Mouse (Mus musculus) induced T-regulatory cell, adult 2 months (primary cell): ENCODE measurements at regions not wholly inside any gene's neighbourhood (a gene's known extent, or its start where the extent isn't known, plus 50 kb on each side); places are given as distances from the start of the nearest gene placed in this dataset.

ENCODE experiments used
- DNase-seq: peaks from one replicate; pipeline ENCODE4 v3.0.0-alpha.2; 2012; ENCODE audit warnings: low read depth

DNA sequence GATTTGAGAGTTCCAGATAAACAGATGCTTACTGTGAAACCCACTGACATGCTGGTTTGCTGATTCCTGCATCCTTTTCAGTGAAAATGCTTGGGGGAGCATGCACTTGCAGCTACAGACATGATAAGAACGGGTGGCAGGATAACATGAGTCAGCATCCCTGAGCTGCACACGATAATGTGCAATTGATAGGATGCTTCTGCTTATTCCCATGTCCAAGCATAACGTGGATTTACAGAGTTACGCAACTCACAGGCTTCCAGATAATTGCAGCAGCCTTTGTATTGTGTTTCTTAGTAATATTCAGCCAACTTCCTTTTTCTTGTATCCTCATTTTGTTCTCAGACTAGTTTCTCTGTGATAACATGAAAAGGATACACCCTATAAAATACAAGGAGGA lies 245.7 kb downstream of the Flrt2 start:
- DNase-seq = no peak

DNA sequence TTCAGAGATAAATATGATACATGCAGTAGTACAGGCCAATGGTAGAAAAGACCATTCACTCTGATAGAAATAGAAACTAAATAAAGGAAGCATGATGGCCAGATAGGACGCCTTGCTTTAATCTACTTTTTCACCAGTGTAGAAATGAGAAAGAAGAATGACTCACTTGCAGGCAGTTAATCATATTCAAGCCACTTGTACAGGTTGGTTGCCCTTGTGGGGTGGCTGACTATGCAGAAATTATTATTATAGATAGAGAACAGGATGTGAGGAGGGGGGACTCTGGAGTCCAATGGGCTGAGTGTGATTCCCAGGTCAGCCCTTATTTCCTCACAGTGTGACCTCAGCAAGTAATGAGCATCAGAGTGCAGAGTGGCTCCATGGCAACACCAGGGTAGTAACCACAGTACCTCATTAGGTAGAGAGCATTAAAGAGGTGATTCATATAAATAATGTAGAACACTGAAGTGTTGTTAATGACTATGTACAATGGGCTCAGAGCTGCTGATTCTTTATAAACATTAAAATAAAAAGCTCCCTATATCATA lies 248.5 kb downstream of the Flrt2 start:
- DNase-seq = no peak

DNA sequence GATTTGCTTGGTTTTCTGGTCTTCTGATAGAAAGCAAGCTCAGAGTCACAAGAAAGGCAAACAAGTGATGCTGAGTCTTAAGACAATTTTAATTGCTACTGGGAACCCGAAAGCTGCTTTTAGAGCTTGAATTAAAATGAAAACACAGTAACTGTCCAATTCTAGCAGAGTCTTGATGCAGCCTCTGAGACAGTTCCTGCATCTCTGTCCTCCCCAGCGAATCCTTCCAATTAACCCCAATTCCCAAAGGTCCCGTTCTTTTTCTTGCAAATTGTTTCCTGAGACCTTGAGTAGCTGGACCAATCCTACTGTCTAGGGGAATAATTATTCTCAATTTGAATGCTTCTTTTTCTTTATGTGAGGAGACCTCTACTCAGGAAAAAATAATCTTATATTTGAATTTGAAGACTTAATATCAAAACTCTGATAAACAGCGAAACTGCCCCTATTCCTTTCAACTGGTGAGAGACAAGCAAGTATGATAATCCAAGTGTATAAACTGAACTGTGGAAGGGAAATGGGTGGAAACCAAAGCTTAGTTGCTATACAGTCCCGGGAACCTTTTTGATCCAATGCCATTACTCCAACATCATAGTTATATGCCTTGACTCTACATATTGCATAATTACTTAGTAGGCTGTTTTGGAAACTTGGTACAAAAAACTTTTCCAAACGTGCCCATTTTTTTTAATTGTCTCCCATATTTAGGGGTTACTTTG lies 267.9 kb downstream of the Flrt2 start:
- DNase-seq = no peak

DNA sequence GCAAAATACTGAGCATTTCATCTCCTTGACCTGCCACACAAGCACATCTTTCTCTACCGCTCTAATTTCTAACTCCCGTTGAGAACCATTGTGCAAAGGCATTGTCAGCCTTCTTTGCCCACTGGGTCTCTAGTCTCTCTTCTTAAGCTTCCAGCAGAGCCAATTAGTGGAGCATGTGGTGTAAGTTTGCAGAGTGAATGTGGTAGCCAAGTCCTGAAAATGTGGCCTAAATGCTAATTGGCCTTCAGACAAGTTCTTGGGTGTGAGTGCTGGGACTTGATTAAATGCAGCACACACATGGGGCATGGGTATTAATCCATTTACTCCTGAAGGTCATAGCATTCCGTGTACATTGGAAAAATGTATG lies 268.5 kb downstream of the Flrt2 start:
- DNase-seq = no peak

- no peak for DNase-seq
Observed at GRCm38 (mm10) chr12:95962817-95963216, 270.8 kb downstream of the Flrt2 start.

DNA sequence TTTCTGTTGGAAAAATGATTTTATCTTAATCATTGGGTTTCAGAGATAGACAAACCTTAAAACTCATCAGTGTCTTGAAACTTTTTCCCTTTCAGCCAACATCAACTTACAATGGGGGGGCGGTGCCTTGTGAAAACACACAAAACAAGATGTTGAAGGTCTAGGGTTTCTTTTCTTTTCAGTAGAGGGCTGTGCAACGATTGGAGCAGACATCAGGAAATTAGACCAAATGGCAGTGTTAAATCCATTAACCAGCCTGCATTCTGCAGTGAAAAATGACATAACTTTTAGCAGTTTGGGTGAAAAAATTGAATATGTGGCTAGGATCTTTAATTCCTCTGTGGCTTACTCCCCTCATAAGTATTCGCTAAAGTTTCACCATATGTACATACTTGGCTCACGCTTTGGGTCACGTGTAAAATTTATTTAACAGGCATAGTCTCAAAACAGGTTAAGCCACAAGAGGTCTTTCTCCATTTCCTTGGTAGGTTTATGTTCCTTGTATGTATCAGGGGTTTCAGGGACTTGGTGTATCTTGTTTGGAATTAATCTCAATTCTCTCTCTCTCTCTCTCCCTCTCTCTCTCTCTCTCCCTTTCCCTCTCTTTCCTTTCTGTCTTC lies 296.8 kb downstream of the Flrt2 start:
- no peak for DNase-seq

GRCm38 (mm10) chr12:95994963-95995362 lies 302.9 kb downstream of the Flrt2 start:
- no peak for DNase-seq

- DNase-seq = no peak
Observed at GRCm38 (mm10) chr12:96030180-96030579, 338.2 kb downstream of the Flrt2 start.

GRCm38 (mm10) chr12:96075365-96075764 lies 383.3 kb downstream of the Flrt2 start:
- no peak for DNase-seq

- DNase-seq = no peak
Observed at GRCm38 (mm10) chr12:96090995-96091394, 399.0 kb downstream of the Flrt2 start.

DNA sequence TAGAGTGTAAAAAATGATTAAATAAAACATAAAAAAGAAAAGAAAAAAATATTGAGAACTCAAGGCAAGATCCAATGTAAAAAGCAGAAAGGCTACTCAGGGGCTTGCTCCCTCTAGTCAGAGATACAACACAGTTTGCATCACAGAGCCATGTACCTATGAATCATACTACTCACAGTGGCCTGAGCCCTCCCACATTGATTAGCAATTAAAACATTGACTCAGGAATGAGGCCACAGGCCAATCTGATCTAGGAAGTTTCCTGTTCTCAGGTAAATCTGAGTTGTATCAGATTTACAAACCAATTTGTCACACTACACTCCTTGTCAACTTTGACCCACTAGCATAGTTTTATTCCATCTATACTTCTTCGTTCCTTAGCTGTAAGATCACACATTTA lies 414.2 kb downstream of the Flrt2 start:
- DNase-seq = no peak

DNA sequence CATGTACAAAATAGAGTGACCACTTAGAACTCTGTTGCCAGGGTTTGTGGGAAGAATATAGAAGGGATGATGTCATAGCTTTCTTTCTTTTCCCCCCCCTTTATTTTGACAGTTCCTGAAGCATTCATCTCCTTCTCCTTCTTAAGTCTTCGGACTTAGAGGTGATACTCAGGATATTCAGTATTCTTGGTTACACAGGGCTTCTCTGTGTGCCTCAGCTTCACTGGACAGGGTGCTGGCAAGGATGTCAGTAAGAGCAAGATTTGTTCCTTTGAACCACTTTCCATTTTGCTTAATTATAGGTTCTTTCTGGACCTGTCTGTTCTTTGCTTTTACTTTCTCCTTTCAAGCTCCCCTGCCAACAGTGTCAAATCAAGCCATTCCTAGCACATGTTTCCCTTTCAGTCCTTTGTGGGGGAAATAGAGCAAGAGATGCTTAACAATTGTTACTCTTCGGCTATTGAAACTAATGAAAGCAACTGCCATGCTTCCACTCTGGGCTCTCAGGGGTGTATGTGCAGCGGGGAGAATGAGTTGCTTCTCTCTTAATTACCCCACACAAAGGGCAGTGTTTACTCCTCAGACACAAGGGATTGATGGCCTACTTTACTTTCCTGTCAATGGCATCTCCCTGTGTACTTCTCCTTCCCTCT lies 422.8 kb downstream of the Flrt2 start:
- DNase-seq = no peak

GRCm38 (mm10) chr12:96117553-96117952 lies 425.5 kb downstream of the Flrt2 start:
- DNase-seq = no peak

- DNase-seq = no peak
Observed at GRCm38 (mm10) chr12:96124156-96124931, 432.3 kb downstream of the Flrt2 start.

DNA sequence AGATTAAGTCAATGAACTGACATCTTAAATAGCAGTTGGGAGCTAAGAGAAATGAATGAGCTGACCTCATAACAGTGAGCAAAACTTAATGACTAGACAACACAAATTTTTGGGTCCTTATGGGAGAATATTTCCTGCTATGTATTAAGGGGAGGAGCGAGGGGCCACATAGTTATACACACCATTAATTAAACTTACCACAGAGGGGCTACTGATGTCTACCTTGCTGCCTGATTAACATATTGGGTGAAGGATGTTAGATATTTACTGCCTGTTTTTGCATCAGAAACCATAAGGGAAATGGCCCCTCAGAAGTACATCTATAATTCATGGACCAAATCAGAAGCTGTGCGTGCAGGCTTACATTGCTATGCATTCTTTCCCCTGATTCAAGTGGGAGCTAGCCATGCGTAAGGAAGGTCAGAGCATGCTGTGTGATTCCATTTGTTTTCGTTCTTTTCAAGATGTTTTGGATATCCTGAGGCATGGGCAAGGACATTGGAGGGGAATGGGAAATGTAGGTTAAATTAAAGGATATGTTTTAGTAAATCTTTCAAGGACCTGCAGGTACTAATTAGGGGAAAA lies 437.9 kb downstream of the Flrt2 start:
- DNase-seq = no peak

DNA sequence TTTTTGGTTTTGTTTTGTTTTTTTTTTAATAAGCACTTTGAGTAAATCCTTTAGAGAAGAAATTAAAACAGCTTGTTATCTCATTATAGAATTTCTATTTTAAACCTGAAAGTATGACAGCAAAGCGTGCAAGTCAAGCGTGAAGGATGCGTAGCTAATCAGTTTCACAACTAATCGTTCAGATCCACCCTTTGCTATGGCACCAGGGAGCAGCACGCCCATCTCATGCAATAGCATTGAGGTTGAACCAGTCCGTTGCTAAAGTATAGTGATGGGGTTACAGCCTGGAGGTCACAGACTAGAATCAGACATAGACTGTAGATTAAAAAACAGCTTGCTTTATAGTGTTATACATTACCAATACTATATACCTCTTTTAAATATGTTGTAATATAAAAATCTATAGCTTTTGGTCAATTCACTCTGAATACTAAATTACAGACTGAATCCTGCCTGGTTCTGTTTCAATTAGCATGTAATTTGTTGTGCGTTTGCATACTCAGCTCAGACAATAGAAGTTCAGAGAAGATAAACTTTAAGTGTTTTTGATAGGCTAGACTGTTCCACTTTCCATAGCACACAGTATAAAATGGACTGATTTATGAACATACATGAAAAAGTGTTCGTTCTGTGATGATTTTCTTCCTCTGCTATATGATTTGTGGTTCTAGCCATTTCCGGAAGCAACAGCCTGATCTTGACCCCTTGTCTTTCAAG lies 438.9 kb downstream of the Flrt2 start:
- DNase-seq = no peak

DNA sequence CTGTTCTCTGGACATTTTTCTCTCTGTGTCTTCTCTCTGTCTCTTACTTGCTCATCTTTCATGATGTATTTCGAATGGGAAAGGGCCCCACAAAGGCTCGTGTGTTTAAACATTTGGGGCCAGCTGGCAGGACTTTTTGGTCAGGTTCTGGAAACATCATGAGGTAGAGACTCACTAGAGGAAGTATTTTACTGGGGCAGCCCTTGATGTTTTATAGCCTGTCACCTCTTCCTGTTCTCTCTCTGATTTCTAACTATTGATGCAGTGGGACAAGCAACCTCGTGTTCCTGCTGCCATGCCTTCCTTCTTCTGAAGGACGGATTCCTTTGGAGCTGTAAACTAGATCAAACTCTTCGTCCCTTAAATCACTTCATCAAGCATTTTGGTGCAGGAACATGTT lies 442.1 kb downstream of the Flrt2 start:
- DNase-seq = no peak

DNA sequence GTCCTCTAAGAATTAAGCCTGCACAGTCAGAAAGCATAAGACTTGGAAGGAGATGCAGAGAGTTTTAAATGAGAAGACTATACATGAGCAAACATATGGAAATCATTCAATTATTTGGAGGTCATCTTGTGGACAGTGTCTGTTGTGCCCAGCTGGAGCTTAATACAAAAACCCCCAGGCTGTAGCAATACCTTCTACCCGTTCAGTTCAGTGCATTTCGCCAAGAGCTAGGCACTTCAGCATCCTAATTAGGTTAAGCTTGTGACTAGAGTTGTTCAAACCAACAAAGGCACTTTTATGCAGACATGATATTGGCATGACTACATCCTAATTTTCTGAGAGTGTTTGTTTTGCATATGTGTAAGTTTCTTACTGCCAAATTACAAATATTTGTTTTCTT lies 449.7 kb downstream of the Flrt2 start:
- no peak for DNase-seq

DNA sequence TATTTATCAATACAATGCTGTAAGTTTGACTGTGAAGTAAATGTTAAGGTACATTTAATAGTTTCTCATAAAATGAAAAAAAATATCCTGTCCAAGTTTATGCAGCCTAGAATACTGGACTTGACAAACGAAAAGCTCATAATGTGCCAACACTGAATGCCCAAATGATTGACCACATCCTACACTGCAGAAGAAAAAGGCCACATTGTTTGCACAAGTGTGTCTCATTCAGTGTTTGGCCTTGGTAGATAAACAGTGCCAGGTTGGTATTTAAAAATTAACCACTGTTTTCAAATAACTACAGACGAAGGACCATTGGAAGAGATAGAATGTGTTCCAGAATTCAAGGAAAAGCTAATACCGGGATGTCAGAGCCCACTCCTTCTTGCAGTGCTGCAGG lies 462.1 kb downstream of the Flrt2 start:
- no peak for DNase-seq

GRCm38 (mm10) chr12:96167551-96167950 lies 475.5 kb downstream of the Flrt2 start:
- DNase-seq = no peak

DNA sequence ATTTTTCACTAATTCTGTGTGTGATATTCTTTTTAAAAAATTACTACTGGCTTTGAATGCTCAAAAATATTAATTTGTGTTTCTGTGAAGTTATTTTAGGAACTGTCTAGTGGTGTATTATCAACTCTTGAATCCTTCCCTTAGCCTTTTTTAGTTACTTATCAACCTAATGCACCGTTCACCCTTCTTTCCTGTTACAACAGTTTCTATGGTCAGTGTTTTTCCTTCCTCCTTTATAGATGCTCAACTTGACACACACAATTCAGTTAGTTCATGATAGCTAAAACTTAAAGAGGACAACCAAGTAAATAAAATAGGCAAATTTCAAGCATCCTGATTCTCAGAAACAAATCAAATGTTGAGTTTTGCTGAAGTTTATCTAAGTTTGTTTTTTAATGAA lies 506.9 kb downstream of the Flrt2 start:
- DNase-seq = no peak
